Mouse (Mus musculus): Measurements from ENCODE around the gene Ctcf. TPM values are rescaled to one million over a fixed set of nuclear protein-coding genes. Genes with fewer than 3 reads are reported as not detected.

The Ctcf gene
- polyA plus RNA-seq, 1 experiment, result 17.9 TPM

DNA sequence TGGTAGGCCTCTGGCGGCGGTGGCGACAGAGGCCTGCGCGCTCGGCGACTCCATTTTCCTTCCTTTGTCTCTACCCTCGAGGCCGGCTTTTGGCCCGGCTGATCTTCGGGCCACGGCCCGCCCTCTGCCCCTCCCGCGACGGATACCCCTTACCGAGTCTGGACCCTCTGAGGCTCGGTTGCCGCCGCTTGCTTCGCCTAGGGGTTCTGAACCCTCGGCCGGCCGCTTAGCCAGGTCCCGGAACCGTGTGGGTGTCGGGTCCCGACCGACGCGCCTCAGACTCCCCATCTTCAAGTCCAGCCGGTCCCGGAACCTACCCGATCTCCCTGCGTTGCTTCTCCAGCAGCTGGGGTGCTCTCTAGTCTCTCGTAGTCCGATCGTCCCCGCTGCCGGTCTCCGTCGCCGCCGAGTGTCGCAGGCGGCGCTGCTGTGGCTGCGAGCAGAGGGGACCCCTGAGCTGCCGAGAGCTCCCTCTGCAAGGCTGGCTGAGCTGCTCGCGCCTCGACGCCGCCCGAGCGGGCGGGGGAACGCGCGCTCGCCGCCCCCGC lies 669 bp downstream of the Ctcf start, which contains the start of gene Agrp:
Agrp (minus strand) TSS at position 431 of the 548 bp plus-strand sequence.
- H3K4me1 ChIP-seq (ENCODE audit: control insufficient read depth, insufficient read depth, low read length), result peaks cover 19% of the 10 kb centered on the region
- H3K4me3 ChIP-seq (replicated peaks; ENCODE audit: extremely low read depth, low read depth, low read length), result peak within 1 kb of the TSS; percentile 97
- peak; percentile 10; the same call in 1 of the 2 replicates for TF ChIP-seq POLR2A (IDR thresholded peaks at IDR 0.05; ENCODE audit: borderline replicate concordance, extremely low read depth, low read depth, low read length)
- TF ChIP-seq CTCF (IDR thresholded peaks at IDR 0.05; ENCODE audit: insufficient read depth, low read length), result no peak
- WGBS, result under 1% methylated on average over 62 of the region's 63 CpGs
- DNase-seq, result peak; percentile 71

DNA sequence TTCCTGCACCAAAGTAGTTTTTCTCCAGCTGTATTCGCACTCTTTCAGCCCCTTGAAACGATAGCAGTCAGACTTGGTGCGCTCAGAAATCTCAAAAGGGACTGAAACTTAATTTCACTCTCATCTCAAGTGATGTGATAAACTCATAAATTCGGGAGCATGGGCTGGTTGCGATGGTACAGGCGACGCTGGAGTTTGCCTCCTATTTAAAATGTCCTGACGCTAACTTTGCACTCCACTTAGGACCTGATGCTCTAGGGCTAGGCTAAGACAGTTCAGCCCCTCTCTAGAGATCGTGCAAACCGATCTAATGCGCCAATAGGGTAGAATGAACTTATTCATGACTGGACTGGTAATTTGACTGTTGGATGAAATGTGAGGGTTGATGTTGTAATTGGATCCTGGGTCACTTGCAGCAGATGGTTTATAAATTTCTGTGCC lies 1.3 kb downstream of the Ctcf start:
- TF ChIP-seq POLR2A (IDR thresholded peaks at IDR 0.05; ENCODE audit: borderline replicate concordance, extremely low read depth, low read depth, low read length) (no peak), CTCF (IDR thresholded peaks at IDR 0.05; ENCODE audit: insufficient read depth, low read length) (no peak)
- Histone ChIP-seq H3K4me1 (ENCODE audit: control insufficient read depth, insufficient read depth, low read length) (peaks cover 19% of the 10 kb centered on the region), H3K4me3 (replicated peaks; ENCODE audit: extremely low read depth, low read depth, low read length) (peak overlapping the region; percentile 97)
- DNase-seq, result peak; percentile 33
- under 1% methylated on average over 11 of the region's 11 CpGs for WGBS

DNA sequence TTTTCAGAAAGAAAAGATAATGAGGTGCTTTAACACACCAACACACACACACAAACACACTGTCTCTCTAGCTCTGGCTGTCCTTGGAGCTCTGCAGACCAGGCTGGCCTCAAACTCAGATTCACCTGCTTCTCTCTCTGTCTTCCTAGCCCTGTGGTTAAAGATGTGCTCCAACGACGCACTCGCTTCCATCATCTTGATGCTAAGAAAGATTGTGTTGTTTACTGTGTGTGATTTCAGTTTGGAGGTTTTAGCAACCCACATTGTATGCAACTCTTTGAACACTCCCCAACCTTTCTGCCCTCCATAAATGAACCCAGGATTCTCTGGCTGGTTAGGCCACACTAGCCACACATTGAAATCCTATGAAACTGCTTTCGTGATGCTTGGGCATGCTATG lies 2.1 kb downstream of the Ctcf start:
- no peak for DNase-seq
- TF ChIP-seq CTCF (IDR thresholded peaks at IDR 0.05; ENCODE audit: insufficient read depth, low read length), result no peak
- no peak for TF ChIP-seq POLR2A (IDR thresholded peaks at IDR 0.05; ENCODE audit: borderline replicate concordance, extremely low read depth, low read depth, low read length)
- peaks cover 19% of the 10 kb centered on the region for H3K4me1 ChIP-seq (ENCODE audit: control insufficient read depth, insufficient read depth, low read length)
- H3K4me3 ChIP-seq (replicated peaks; ENCODE audit: extremely low read depth, low read depth, low read length), result no peak overlapping the region
- WGBS, result 63% methylated on average over 4 of the region's 4 CpGs

DNA sequence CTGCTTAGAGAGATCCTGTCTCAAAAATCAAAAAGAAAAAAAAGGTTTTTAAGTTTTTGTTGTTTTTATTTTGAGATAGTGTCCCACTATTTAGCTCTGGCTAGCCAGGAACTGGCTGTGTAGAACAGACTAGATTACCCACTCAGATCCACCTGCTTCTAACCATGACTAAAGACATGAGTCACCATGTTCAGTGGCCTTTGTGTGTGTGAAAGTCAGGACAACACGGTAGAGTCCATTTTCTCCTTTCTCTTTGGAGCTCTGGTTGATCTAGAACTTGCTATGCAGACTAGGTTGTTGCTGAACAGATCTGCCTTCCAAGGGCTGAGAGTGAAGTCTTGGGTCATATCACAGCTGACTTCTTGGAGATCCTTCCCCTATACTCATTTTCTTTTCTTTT lies 3.5 kb downstream of the Ctcf start:
- TF ChIP-seq CTCF (IDR thresholded peaks at IDR 0.05; ENCODE audit: insufficient read depth, low read length), result no peak
- TF ChIP-seq POLR2A (IDR thresholded peaks at IDR 0.05; ENCODE audit: borderline replicate concordance, extremely low read depth, low read depth, low read length), result no peak
- WGBS, result 46% methylated on average over 1 of the region's 1 CpGs
- Histone ChIP-seq H3K4me3 (replicated peaks; ENCODE audit: extremely low read depth, low read depth, low read length) (no peak overlapping the region), H3K4me1 (ENCODE audit: control insufficient read depth, insufficient read depth, low read length) (peaks cover 19% of the 10 kb centered on the region)
- DNase-seq, result no peak

DNA sequence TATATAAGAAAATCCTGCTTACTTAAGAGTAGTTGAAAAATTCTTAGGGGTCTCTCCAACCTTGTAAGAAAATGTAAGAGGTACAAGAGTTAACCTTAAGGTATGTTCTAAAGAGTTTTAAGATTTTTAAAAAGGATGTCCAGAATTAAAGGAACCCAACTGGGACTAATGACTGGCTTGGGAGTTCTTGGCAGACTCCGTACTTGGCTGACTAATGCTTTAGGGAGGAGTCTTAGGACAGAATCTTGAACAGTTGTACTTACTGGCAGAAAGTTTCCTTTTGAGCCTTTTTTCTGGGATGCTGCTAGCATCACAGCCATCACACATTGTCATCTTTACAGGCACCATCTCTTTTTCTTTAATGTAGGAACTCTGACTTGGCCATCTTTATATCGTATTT lies 4.1 kb downstream of the Ctcf start:
- DNase-seq, result no peak
- Histone ChIP-seq H3K4me3 (replicated peaks; ENCODE audit: extremely low read depth, low read depth, low read length) (no peak overlapping the region), H3K4me1 (ENCODE audit: control insufficient read depth, insufficient read depth, low read length) (peaks cover 18% of the 10 kb centered on the region)
- no peak for TF ChIP-seq CTCF (IDR thresholded peaks at IDR 0.05; ENCODE audit: insufficient read depth, low read length)
- TF ChIP-seq POLR2A (IDR thresholded peaks at IDR 0.05; ENCODE audit: borderline replicate concordance, extremely low read depth, low read depth, low read length), result no peak
- 29% methylated on average over 2 of the region's 2 CpGs for WGBS

DNA sequence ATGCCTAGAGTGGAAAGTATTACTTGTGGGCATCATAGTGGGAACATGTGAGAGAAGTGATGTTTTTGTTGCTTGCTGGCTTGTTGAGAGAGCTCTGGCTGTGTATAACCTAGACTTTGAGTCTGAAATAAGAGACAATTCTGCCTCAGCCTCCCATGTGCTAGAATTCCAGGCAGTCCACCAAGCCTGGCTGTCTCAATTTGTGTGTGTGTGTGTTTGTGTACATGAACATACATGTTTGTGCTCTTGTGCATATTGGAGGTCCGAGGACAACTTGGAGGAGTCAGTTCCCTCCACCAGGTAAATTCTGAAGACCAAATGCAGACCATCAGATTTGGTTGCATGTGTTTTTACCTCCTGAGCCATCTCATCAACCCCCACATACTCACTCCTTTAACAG lies 8.8 kb downstream of the Ctcf start:
- 88% methylated on average over 1 of the region's 1 CpGs for whole genome bisulfite sequencing
- Histone ChIP-seq H3K4me3 (replicated peaks; ENCODE audit: extremely low read depth, low read depth, low read length) (no peak overlapping the region), H3K4me1 (ENCODE audit: control insufficient read depth, insufficient read depth, low read length) (no peaks in the 10 kb centered on the region; the same call in 1 of the 2 replicates)
- DNase-seq, result no peak
- TF ChIP-seq CTCF (IDR thresholded peaks at IDR 0.05; ENCODE audit: insufficient read depth, low read length) (no peak), POLR2A (IDR thresholded peaks at IDR 0.05; ENCODE audit: borderline replicate concordance, extremely low read depth, low read depth, low read length) (no peak)

DNA sequence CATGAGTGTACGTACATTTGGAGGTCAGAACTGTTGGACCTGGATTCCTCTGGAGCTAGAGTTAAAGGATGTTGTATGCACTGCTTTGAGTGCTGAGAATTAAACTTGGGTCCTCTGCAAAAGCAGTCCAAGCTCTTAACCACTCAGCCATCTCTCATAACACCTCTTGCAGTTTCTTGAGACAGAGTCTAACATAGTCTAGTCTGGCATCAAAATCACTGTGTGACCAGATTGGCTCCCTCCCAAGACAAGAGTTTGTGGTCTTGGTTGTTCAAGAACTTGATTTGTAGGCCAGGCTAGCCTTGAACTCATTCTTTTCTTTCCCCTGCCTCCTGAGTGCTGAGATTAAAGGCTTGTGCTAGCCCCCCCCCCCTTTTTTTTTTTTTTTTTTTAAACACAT lies 12.6 kb downstream of the Ctcf start:
- DNase-seq, result no peak
- TF ChIP-seq POLR2A (IDR thresholded peaks at IDR 0.05; ENCODE audit: borderline replicate concordance, extremely low read depth, low read depth, low read length) (no peak), CTCF (IDR thresholded peaks at IDR 0.05; ENCODE audit: insufficient read depth, low read length) (no peak)
- Histone ChIP-seq H3K4me1 (ENCODE audit: control insufficient read depth, insufficient read depth, low read length) (no peaks in the 10 kb centered on the region; the same call in 1 of the 2 replicates), H3K4me3 (replicated peaks; ENCODE audit: extremely low read depth, low read depth, low read length) (no peak overlapping the region)
- 95% methylated on average over 1 of the region's 1 CpGs for WGBS

DNA sequence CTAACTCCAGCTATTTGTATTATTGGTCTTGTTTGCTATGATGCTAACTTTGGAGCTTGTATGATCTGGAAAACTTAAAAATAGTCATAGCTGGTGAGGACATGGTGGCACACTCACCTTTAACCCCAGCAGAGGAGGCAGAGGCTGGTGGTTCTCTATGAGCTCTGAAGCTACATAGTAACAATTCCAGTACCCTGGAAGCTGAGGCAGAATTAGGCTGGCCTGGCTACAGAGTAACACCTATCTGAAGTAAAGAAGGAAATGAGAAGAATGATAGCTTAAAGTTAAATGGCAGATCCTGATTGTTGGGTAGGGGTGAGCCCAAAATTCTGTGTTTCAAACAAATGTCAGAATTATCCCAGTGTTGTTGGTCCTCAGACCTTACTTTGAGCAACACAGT lies 21.3 kb downstream of the Ctcf start:
- DNase-seq, result no peak
- no peak overlapping the region for H3K4me3 ChIP-seq (replicated peaks; ENCODE audit: extremely low read depth, low read depth, low read length)
- TF ChIP-seq CTCF (IDR thresholded peaks at IDR 0.05; ENCODE audit: insufficient read depth, low read length) (no peak), POLR2A (IDR thresholded peaks at IDR 0.05; ENCODE audit: borderline replicate concordance, extremely low read depth, low read depth, low read length) (no peak)

DNA sequence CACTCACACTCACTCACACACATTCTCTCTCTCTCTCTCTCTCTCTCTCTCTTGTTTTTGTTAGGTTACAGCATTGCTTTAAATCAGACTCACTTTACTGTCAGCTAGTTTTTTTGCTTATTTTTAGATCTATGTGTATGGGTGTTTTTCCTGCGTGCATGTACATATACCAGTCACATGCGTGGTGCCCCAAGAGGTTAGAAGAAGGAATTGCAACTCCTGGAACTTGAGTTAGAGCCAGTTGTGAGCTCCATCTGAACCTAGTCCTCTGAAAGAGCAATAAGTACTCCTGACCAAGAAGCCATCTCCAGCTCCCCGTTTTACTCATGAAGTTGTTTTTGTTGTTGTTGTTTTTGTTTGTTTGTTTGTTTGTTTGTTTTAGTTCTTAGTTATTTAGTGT lies 24.8 kb downstream of the Ctcf start:
- no peaks in the 10 kb centered on the region for H3K4me1 ChIP-seq (ENCODE audit: control insufficient read depth, insufficient read depth, low read length)
- WGBS, result 48% methylated on average over 3 of the region's 3 CpGs
- DNase-seq, result no peak
- no peak overlapping the region for H3K4me3 ChIP-seq (replicated peaks; ENCODE audit: extremely low read depth, low read depth, low read length)
- TF ChIP-seq CTCF (IDR thresholded peaks at IDR 0.05; ENCODE audit: insufficient read depth, low read length) (no peak), POLR2A (IDR thresholded peaks at IDR 0.05; ENCODE audit: borderline replicate concordance, extremely low read depth, low read depth, low read length) (no peak)

More for the DNA sequence above, 21.3 kb downstream of the Ctcf start:
- H3K4me1 ChIP-seq (ENCODE audit: control insufficient read depth, insufficient read depth, low read length), result no peaks in the 10 kb centered on the region

DNA sequence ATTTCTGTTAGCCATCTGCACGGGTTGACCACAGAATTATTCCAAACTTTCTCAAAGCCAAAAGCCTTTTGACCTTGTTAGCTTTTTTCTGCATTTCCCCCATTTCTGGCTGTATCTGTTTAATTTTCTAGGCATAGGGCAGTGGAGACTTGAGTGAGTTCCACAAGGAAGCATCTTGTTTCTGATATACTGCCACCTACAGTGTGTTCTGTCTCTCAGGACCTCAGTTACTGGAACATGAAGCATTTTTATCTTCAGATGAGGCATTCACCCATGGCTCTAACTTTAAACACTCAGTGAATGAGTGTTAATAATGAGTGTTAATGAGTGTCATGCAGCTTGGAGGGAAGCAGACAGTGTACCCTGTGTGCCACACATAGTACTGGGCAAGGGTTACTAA lies 41.5 kb downstream of the Ctcf start:
- no peak overlapping the region for H3K4me3 ChIP-seq (replicated peaks; ENCODE audit: extremely low read depth, low read depth, low read length)
- no peak for DNase-seq
- no peak for TF ChIP-seq POLR2A (IDR thresholded peaks at IDR 0.05; ENCODE audit: borderline replicate concordance, extremely low read depth, low read depth, low read length)
- TF ChIP-seq CTCF (IDR thresholded peaks at IDR 0.05; ENCODE audit: insufficient read depth, low read length), result no peak
- WGBS, result 68% methylated on average over 1 of the region's 1 CpGs
- no peaks in the 10 kb centered on the region for H3K4me1 ChIP-seq (ENCODE audit: control insufficient read depth, insufficient read depth, low read length)
